Mouse (Mus musculus) cerebellum, postnatal 10 days (tissue): ENCODE results near the gene Acmsd.
"Not testable (repeated sequence)": the region's sequence is repeated elsewhere in the genome, so short reads cannot be mapped to it uniquely, and the experiment has no call there.

Source experiments
- DNase-seq, 2 experiments: peaks; one replicate each; pipeline ENCODE4 v3.0.0; 2021; ENCODE audit warnings: mixed read lengths in 2 of 2

The Acmsd gene

GRCm38 (mm10) chr1:127729096-127729495 lies at the start of gene Acmsd:
Gene Acmsd (plus strand): TSS chr1:127729413.
- peak; percentile 5 to 8 for DNase-seq

- peak; percentile 77 to 85 for DNase-seq
These were observed 49.6 kb upstream of the Acmsd start, which contains the start of gene Tmem163 for GRCm38 (mm10) chr1:127679498-127680133. Gene Tmem163 (minus strand): TSS chr1:127679548.

GRCm38 (mm10) chr1:127696533-127696932 lies 32.7 kb upstream of the Acmsd start:
- DNase-seq: peak; percentile 23 to 63

- no peak for DNase-seq
These were observed 27.0 kb upstream of the Acmsd start for GRCm38 (mm10) chr1:127702187-127702586.

GRCm38 (mm10) chr1:127706269-127706668 lies 22.9 kb upstream of the Acmsd start:
- no peak for DNase-seq

GRCm38 (mm10) chr1:127716441-127716840 lies 12.8 kb upstream of the Acmsd start:
- DNase-seq: no peak

GRCm38 (mm10) chr1:127718290-127718689 lies 10.9 kb upstream of the Acmsd start:
- DNase-seq: no peak

- DNase-seq: no peak
These were observed 5.6 kb upstream of the Acmsd start for GRCm38 (mm10) chr1:127723596-127723995.

- DNase-seq: no peak
These were observed 1.9 kb downstream of the Acmsd start for GRCm38 (mm10) chr1:127731086-127731485.

GRCm38 (mm10) chr1:127732435-127732834 lies 3.2 kb downstream of the Acmsd start:
- no peak for DNase-seq

- DNase-seq: no peak
These were observed 3.6 kb downstream of the Acmsd start for GRCm38 (mm10) chr1:127732841-127733240.

- no peak for DNase-seq
These were observed 6.1 kb downstream of the Acmsd start for GRCm38 (mm10) chr1:127735356-127735755.

- peak in 1 of 2 experiments; percentile 11 for DNase-seq
These were observed 21.3 kb downstream of the Acmsd start for GRCm38 (mm10) chr1:127750401-127751102.

GRCm38 (mm10) chr1:127755806-127756205 lies 26.6 kb downstream of the Acmsd start:
- DNase-seq: no peak

GRCm38 (mm10) chr1:127756331-127757163 lies 27.3 kb downstream of the Acmsd start:
- no peak for DNase-seq

- not testable (repeated sequence) for DNase-seq
These were observed 27.9 kb downstream of the Acmsd start for GRCm38 (mm10) chr1:127757164-127757545.

GRCm38 (mm10) chr1:127765468-127765867 lies 36.3 kb downstream of the Acmsd start:
- DNase-seq: peak; percentile 21 to 56

GRCm38 (mm10) chr1:127766741-127767140 lies 37.5 kb downstream of the Acmsd start:
- no peak for DNase-seq

- no peak for DNase-seq
These were observed 44.1 kb downstream of the Acmsd start for GRCm38 (mm10) chr1:127773198-127773802.

GRCm38 (mm10) chr1:127773803-127774500 lies 44.7 kb downstream of the Acmsd start, which contains the start of gene Ccnt2:
Gene Ccnt2 (plus strand): TSS chr1:127774164.
- DNase-seq: peak; percentile 99 to 100

GRCm38 (mm10) chr1:127774501-127774880 lies 45.3 kb downstream of the Acmsd start:
- no peak for DNase-seq

GRCm38 (mm10) chr1:127775206-127775720 lies 46.0 kb downstream of the Acmsd start:
- no peak for DNase-seq
